Mouse (Mus musculus): ENCODE measurements around the gene Gm960.

Gene Gm960

GRCm38 (mm10) chr19:4622780-4623179, 75.7 kb downstream of the Gm960 start:
- DNase-seq, result no peak

- no peak for DNase-seq
These were observed 77.7 kb downstream of the Gm960 start for GRCm38 (mm10) chr19:4620721-4621120.

- no peak for DNase-seq
These were observed 79.0 kb downstream of the Gm960 start for GRCm38 (mm10) chr19:4619461-4619860.

DNA sequence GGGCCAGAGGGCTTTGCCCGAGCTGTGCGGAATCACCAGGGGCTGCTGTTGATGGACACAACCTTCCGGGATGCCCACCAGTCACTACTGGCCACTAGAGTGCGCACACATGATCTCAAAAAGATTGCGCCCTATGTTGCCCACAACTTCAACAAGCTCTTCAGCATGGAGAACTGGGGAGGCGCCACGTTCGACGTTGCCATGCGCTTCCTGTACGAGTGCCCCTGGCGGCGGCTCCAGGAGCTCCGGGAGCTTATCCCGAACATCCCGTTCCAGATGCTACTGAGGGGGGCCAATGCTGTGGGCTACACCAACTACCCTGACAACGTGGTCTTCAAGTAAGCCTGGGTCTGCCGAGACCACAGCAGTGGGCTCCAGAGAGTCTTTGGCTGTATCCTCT, 80.3 kb downstream of the Gm960 start:
- no peak for DNase-seq

GRCm38 (mm10) chr19:4616546-4616945, 81.9 kb downstream of the Gm960 start:
- no peak for DNase-seq

DNA sequence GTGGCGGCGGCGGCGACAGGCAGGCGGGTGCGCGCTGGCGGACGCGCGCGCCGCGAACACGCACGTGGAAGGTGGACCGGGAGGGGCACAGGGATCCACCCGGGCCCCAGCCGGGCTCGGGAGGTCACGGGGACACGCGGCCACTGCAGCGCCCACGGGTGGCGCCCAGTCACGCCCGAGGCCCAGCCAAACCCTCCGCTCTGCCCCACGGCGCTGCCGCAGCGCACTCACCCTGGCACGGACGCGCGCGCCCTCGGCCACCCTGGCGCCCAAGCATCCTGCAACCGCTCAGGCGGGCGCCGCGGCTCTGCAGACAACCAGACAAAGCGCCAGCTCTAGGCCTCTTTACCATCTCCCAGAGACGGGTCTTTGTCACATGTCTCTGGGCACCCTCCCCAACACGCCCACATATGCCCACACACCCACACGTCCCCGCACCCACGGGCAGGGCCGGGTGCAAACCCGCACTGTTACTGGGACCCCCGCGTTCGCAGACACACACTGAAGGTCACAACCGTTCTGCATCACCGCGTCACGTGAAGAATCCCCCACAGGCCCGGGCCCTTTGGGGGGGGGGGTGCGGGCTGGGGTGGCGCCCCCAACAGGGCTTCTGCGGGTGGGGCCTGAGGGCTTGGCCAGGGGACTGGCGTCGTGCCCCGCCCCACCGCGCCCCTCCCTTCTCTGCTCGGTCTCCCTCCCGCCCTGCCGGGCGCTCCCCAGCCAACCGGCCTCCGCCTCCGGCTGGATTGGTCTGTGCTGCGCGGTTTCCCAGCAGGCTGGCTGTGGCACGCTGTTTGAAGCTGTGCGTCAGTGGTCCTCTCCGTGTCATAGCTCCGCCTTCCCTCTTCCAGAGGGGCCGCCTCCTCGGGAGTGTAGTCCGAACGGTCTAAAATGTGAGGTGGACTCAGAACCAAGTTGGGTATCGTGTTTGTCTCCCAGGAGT, 83.0 kb downstream of the Gm960 start, which contains the start of gene Lrfn4:
Lrfn4 (minus strand) TSS at position 517 of the 943 bp plus-strand sequence.
- DNase-seq, result peak; percentile 87 to 89

- DNase-seq, result peak; percentile 47 to 54
These were observed 83.9 kb downstream of the Gm960 start for GRCm38 (mm10) chr19:4614305-4615150.

DNA sequence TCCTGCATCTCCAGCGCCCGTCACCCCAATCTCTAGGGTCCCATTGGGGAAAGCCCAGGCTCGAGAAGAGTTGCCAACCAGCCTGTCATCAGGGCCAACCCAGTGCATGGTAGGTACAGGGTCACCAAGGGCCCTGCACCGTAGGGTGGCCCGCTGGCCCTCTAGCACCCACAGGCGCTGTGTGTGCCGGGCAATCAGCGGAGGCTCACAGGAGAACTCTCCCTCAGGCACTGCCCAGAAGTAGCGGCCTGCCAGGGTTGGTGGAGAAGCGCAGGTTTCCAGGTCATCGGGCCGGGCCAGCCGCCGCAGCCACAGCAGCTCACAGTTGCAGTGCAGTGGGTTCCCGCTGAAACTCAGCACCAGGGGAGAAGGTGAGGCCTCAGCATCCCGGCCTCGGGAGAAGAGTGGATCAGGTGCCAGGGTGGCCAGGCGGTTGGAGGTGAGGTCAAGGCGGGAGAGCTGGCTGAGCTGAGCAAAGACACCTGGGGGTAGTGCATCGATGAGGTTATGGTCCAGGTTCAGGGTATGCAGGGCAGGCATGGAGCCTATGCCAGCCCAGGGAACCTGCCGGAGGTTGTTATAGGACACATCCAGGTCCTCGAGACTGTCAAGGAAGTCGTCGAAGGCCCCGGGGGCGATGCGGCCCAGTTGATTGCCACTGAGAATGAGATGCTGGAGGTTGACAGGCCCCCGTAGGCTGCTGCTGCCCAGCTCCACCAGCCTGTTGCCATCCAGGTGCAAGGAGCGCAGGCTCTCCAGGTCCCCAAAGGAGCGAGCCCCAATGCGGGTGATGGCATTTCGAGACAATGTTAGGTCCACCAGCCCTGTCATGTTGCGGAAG, 84.8 kb downstream of the Gm960 start:
- DNase-seq, result peak in 1 of 2 experiments; percentile 43

GRCm38 (mm10) chr19:4612181-4612961, 86.1 kb downstream of the Gm960 start:
- peak in 1 of 2 experiments; percentile 41 for DNase-seq

GRCm38 (mm10) chr19:4610109-4610508, 88.4 kb downstream of the Gm960 start:
- no peak for DNase-seq

GRCm38 (mm10) chr19:4608511-4608910, 90.0 kb downstream of the Gm960 start:
- DNase-seq, result no peak

DNA sequence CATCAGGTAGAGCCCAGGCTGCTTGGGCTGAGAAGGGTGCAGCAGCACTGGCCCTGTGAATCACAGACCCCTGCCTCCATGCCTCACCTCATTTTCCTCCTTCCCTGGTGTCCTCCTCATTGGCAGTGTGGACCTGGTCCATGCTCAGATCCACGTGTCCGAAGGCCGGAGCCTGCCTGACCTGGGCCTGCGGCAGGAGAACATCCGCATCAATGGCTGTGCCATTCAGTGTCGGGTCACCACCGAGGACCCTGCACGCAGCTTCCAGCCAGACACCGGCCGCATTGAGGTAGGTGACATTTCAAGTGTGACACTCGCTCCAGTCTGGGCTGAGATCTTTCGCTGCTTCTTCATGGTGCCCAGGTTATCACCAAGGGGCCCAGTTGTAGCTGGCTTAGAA, 91.1 kb downstream of the Gm960 start:
- no peak for DNase-seq

DNA sequence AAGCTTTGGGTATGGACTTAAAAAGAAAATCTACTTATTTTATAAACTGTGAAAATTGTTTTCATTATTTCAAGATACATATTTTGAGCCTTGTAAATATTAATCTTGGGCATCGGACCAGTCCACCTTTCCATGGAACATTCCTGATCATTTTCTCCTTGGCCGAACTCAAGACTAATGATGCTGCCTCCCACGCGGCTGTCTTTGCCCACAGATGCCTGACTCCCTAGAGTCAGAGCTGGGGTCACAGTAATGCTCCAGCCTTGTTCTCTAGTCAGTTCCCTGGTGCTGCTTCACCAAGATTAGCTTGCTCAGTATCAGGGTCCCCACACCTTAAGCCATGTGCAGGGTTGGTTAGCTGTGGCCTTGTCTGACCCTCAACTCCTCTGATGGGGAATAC, 92.8 kb downstream of the Gm960 start:
- DNase-seq, result no peak

DNA sequence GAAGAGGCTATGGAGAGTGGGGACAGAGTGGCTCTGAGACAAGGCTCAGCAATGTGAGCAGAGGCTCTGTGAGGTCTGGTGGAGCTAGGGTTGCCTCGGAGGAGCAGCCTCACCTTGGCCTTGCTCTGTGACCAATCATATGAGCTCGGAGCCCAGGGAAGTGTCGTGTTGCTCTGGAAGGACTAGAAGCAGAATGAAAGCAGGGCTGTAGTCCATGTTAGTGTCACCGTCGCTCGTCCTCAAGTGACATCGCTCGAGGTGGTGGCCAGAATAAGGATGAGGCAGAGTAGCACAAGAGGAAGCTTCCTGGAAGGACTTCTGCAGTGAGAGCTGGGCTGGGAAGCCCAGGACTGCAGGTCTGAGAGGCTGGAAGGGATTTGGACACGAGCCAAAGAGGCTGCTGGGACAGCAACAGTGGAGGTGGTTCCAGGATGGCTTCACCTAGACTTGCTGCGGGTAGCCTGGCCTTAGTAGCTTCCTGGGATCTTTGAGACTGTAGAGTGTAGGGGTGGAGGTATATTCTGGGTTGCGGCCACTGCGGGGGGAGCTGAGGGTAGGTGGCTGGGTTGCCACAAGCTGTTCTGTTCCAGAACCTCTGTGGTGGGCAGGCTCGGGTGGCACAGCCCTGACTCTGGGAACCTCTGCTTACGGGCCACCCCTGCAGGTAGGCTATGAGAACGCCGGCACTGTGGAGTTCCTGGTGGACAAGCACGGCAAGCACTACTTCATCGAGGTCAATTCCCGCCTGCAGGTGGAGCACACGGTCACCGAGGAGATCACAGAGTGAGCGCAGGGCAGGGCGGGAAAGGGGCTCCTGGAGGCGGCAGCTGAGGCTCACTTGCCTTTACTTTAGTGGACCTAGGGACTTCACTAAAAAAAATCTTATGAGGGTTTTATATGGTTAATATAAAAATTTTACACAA, 94.4 kb downstream of the Gm960 start:
- DNase-seq, result peak; percentile 62 to 74

DNA sequence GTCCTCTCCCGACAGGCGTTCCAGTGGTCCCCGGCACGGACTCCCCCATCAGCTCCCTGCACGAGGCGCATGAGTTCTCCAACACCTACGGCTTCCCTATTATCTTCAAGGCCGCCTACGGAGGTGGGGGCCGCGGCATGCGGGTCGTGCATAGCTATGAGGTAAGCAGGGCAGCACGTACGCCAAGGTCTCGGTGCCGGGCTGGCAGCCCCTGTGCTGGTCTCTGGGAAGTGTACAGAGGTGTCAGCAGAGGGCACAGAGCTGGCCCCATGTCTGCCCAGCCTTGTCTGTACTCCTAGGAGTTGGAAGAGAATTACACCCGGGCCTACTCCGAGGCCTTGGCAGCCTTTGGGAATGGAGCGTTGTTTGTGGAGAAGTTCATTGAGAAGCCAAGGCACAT, 96.0 kb downstream of the Gm960 start:
- no peak for DNase-seq

- DNase-seq, result no peak
These were observed 102.4 kb downstream of the Gm960 start for GRCm38 (mm10) chr19:4596071-4596470.

DNA sequence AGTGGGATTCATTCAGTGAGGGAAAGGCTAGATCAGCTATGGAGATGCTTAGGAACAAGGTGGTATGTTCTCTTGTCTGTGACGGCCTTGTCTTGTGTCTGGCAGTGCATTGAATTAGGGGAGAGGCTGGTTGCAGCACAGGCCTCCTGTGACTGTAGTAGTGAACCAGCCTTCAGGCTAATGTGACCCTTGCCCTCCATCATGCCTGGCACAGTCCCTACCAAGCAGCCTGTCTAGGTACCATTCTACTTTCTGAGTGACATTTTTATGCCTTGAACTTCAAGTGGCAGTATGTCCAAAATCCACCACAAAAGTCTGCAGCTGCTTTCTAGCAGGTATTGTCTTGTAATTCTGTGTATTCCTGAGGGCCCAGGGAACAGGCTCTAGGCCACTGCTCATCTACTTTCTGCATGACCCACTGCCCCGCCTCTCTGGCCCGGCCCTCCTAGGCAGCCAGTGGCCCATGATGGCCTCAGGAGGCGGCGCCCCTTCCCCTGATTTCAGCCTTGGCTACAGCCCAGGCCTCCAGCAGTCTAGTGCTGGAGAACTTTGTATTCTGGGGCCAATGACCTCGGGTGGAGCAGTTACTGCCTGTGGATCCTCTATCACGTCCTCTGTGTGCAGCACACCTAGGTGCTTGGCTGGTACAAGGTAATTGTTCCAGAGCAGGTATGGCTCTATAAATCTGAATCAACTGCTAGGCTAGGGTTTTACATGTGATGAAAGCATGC, 104.5 kb downstream of the Gm960 start:
- DNase-seq, result no peak

GRCm38 (mm10) chr19:4590025-4590424, 108.4 kb downstream of the Gm960 start:
- DNase-seq, result no peak

- peak in 1 of 2 experiments; percentile 37 for DNase-seq
These were observed 109.4 kb downstream of the Gm960 start for GRCm38 (mm10) chr19:4589081-4589480.

DNA sequence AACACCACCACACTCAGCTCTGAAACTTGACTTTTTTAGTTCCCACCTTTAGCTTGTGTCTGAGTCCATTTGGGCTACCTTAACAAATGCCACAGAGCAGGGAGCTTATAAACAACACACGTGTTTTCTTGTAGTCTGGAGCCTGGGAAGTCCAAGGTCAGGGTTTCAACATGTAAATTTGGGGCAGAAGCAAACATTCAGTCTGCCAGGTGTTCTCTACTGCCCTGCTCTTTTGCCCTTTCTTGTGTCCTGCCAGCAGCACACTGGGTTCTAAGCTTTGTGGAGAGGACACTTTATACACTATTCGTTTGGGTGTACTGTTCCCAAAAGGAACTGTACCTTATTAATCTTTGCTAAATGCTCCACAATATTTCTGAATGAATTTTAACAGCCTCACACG, 110.0 kb downstream of the Gm960 start:
- no peak for DNase-seq

All from cerebellum, adult 18-20 months (tissue).